Mouse (Mus musculus): Measurements from ENCODE around the gene Gabra5.

Gabra5 gene
- long read RNA-seq, experiment 1, result 0 reads
- long read RNA-seq, experiment 2, result 0 reads

- intact Hi-C loops (cut with DNase I), result no loop called here
These were observed at the start of gene Gabra5 for GRCm38 (mm10) chr7:57509681-57510141. TSS of gene Gabra5 (minus strand) at chr7:57510059.

GRCm38 (mm10) chr7:57538565-57538964 is 28.7 kb upstream of the Gabra5 start:
- intact Hi-C loops (cut with DNase I), result no loop called here

- intact Hi-C loops (cut with DNase I), result no loop called here
These were observed 22.8 kb upstream of the Gabra5 start for GRCm38 (mm10) chr7:57532676-57533075.

GRCm38 (mm10) chr7:57529954-57530353 is 20.1 kb upstream of the Gabra5 start:
- intact Hi-C loops (cut with DNase I), result no loop called here

GRCm38 (mm10) chr7:57529451-57529850 is 19.6 kb upstream of the Gabra5 start:
- intact Hi-C loops (cut with DNase I), result no loop called here

- intact Hi-C loops (cut with DNase I), result no loop called here
These were observed 3.1 kb upstream of the Gabra5 start for GRCm38 (mm10) chr7:57512955-57513354.

- intact Hi-C loops (cut with DNase I), result no loop called here
These were observed 813 bp downstream of the Gabra5 start for GRCm38 (mm10) chr7:57508860-57509632.

GRCm38 (mm10) chr7:57502809-57503208 is 7.0 kb downstream of the Gabra5 start:
- intact Hi-C loops (cut with DNase I), result no loop called here

- intact Hi-C loops (cut with DNase I), result no loop called here
These were observed 18.1 kb downstream of the Gabra5 start for GRCm38 (mm10) chr7:57491795-57492194.

GRCm38 (mm10) chr7:57486907-57487306 is 23.0 kb downstream of the Gabra5 start:
- intact Hi-C loops (cut with DNase I), result no loop called here

- intact Hi-C loops (cut with DNase I), result no loop called here
These were observed 27.0 kb downstream of the Gabra5 start for GRCm38 (mm10) chr7:57482896-57483295.

- intact Hi-C loops (cut with DNase I), result loop anchor here (5.0 to 10.0 kb wide), 2 partner anchors 527 to 1179 kb away; no protein-coding TSS in a partner anchor
These were observed 35.9 kb downstream of the Gabra5 start for GRCm38 (mm10) chr7:57473811-57474525.

GRCm38 (mm10) chr7:57471316-57471715 is 38.5 kb downstream of the Gabra5 start:
- intact Hi-C loops (cut with DNase I), result loop anchor here (5.0 to 10.0 kb wide), 2 partner anchors 524 to 1177 kb away; no protein-coding TSS in a partner anchor

- intact Hi-C loops (cut with DNase I), result no loop called here
These were observed 49.5 kb downstream of the Gabra5 start for GRCm38 (mm10) chr7:57460354-57460753.

- intact Hi-C loops (cut with DNase I), result no loop called here
These were observed 61.6 kb downstream of the Gabra5 start for GRCm38 (mm10) chr7:57448239-57448638.

GRCm38 (mm10) chr7:57422675-57423074 is 87.2 kb downstream of the Gabra5 start:
- intact Hi-C loops (cut with DNase I), result no loop called here

GRCm38 (mm10) chr7:57421044-57421443 is 88.8 kb downstream of the Gabra5 start:
- intact Hi-C loops (cut with DNase I), result no loop called here

GRCm38 (mm10) chr7:57419392-57419791 is 90.5 kb downstream of the Gabra5 start, which contains the start of gene Gabrb3:
TSS of gene Gabrb3 (plus strand) at chr7:57419692.
- intact Hi-C loops (cut with DNase I), result no loop called here

GRCm38 (mm10) chr7:57412896-57413295 is 97.0 kb downstream of the Gabra5 start:
- intact Hi-C loops (cut with DNase I), result no loop called here

- intact Hi-C loops (cut with DNase I), result no loop called here
These were observed 98.7 kb downstream of the Gabra5 start for GRCm38 (mm10) chr7:57411163-57411562.

- intact Hi-C loops (cut with DNase I), result no loop called here
These were observed 116.3 kb downstream of the Gabra5 start for GRCm38 (mm10) chr7:57393551-57393950.

GRCm38 (mm10) chr7:57390046-57390445 is 119.8 kb downstream of the Gabra5 start:
- intact Hi-C loops (cut with DNase I), result no loop called here

Measured in adrenal gland (tissue).